Comparison of ENCODE assay signal across 17 mouse cellular contexts in the genomic region with DNA sequence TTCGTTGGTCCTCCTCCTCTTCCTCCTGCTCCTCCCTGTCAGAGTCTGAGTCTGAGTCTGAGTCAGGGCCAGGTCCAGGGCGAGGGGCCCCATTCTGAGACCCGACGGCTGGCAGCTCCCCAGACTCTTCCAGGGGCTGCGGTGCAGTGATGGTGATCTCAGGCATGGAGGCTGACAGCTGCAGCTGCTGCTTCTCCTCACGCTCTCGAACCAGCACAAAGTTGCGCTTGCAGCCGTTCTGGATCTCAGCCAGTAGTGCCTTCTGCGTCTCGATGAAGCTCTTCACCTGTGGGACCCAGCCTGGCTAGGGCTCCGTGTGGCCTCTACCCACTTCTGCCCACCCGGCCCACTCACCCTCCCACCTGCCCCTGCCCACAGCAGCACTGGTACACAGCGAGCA. TPM values are rescaled to one million over a fixed set of nuclear protein-coding genes. Genes with fewer than 3 reads are reported as not detected.
DNase-seq lines count a peak whose midpoint lies in the region; ATAC-seq and TF ChIP-seq lines count a peak whose summit lies in the region.
"Had no signal": no experiment of that assay in that cellular context is flagged by ENCODE, and none has a peak within 500 bp of the region (broad histone marks: within the 10 kb centered on the region; RNA-seq: fewer than 3 reads in every experiment).

No protein-coding gene starts in this region.

- TF ChIP-seq POLR2A in limb, embryonic 14.5 days (IDR thresholded peaks at IDR 0.05; ENCODE audit: borderline replicate concordance, extremely low read depth, insufficient read depth, insufficient read length): no peak

- peak; percentile 28; the same call in 1 of the 2 replicates for ATAC-seq in heart, embryonic 16.5 days (replicated peaks; ENCODE audit: extremely low read depth, insufficient read depth, low FRiP score)
- ATAC-seq in neural tube, embryonic 12.5 days (ENCODE audit: low FRiP score, low read depth): no peak
- ATAC-seq in limb, embryonic 14.5 days (ENCODE audit: low FRiP score, low read depth): no peak
- ATAC-seq: forebrain, embryonic 16.5 days had no signal

- DNase-seq in heart, embryonic 10.5 days (ENCODE audit: low spot score): no peak
- DNase-seq in neural tube, embryonic 10.5 days (ENCODE audit: extremely low spot score, low spot score): no peak
- DNase-seq in limb, embryonic 14.5 days (ENCODE audit: low spot score): no peak
- DNase-seq in layer of hippocampus, adult 9-10 months (ENCODE audit: low spot score): no peak
- DNase-seq: adrenal gland, postnatal 10 days; cerebellum, adult 11-12 months; cerebellum, adult 9-10 months; gastrocnemius, postnatal 14 days; heart, adult 2 months; heart, postnatal 36 days had no signal

- H3K4me2 ChIP-seq in heart, embryonic 16.5 days (ENCODE audit: low read depth, low read length): no peak overlapping the region
- no peak overlapping the region for H3K4me2 ChIP-seq in neural tube, embryonic 12.5 days (replicated peaks)
- H3K4me2 ChIP-seq in limb, embryonic 14.5 days (replicated peaks; ENCODE audit: low read depth, low read length, severe bottlenecking): no peak overlapping the region
- H3K4me2 ChIP-seq: heart, embryonic 12.5 days; hindbrain, embryonic 15.5 days had no signal

- H3K9me3 ChIP-seq in heart, embryonic 16.5 days (replicated peaks; ENCODE audit: control insufficient read depth, low read length): no peaks in the 10 kb centered on the region
- H3K9me3 ChIP-seq in heart, embryonic 10.5 days: no peaks in the 10 kb centered on the region
- no peaks in the 10 kb centered on the region for H3K9me3 ChIP-seq in neural tube, embryonic 12.5 days
- no peaks in the 10 kb centered on the region for H3K9me3 ChIP-seq in limb, embryonic 14.5 days (ENCODE audit: control insufficient read depth, low read length)
- H3K9me3 ChIP-seq: G1E; heart, embryonic 12.5 days; hindbrain, embryonic 15.5 days had no signal

- peaks cover 7% of the 10 kb centered on the region; the same call in 1 of the 2 replicates for H3K4me1 ChIP-seq in heart, embryonic 16.5 days (ENCODE audit: control insufficient read depth, insufficient read depth, low read length)
- 0 out of 2 replicates have a peak, but pooled peaks cover under 1% of the 10 kb centered on the region for H3K4me1 ChIP-seq in heart, embryonic 10.5 days
- no peaks in the 10 kb centered on the region for H3K4me1 ChIP-seq in neural tube, embryonic 12.5 days
- no peaks in the 10 kb centered on the region for H3K4me1 ChIP-seq in limb, embryonic 14.5 days (ENCODE audit: control insufficient read depth, insufficient read depth, low read length)
- H3K4me1 ChIP-seq: hindbrain, embryonic 15.5 days had no signal

- 82% methylated on average over 14 of the region's 14 CpGs for WGBS in heart, embryonic 16.5 days
- WGBS in heart, embryonic 10.5 days: 92% methylated on average over 14 of the region's 14 CpGs
- 91% methylated on average over 14 of the region's 14 CpGs for WGBS in neural tube, embryonic 12.5 days
- 90% methylated on average over 14 of the region's 14 CpGs for WGBS in limb, embryonic 14.5 days

- H3K27ac ChIP-seq in heart, embryonic 16.5 days (ENCODE audit: low read length): no peak overlapping the region
- H3K27ac ChIP-seq in heart, embryonic 10.5 days: no peak overlapping the region
- H3K27ac ChIP-seq in neural tube, embryonic 12.5 days: no peak overlapping the region
- no peak overlapping the region for H3K27ac ChIP-seq in limb, embryonic 14.5 days (replicated peaks; ENCODE audit: low read depth, low read length)
- H3K27ac ChIP-seq: heart, adult 2 months; hindbrain, embryonic 15.5 days had no signal

- no peak overlapping the region for H3K9ac ChIP-seq in heart, embryonic 16.5 days (ENCODE audit: low read length)
- H3K9ac ChIP-seq in neural tube, embryonic 12.5 days: 0 out of 2 replicates have a peak overlapping the region, but pooled peaks have one; percentile 5
- H3K9ac ChIP-seq in limb, embryonic 14.5 days (ENCODE audit: low read depth, low read length, severe bottlenecking): 0 out of 2 replicates have a peak overlapping the region, but pooled peaks have one; percentile 2
- H3K9ac ChIP-seq: heart, embryonic 12.5 days; hindbrain, embryonic 15.5 days had no signal

- H3K27me3 ChIP-seq in heart, embryonic 16.5 days (ENCODE audit: control insufficient read depth, insufficient read depth, low read length): no peaks in the 10 kb centered on the region
- no peaks in the 10 kb centered on the region for H3K27me3 ChIP-seq in heart, embryonic 10.5 days (ENCODE audit: insufficient read depth, poor library complexity, severe bottlenecking)
- no peaks in the 10 kb centered on the region for H3K27me3 ChIP-seq in neural tube, embryonic 12.5 days (replicated peaks)
- no peaks in the 10 kb centered on the region for H3K27me3 ChIP-seq in limb, embryonic 14.5 days (ENCODE audit: control insufficient read depth, insufficient read depth, low read length)
- H3K27me3 ChIP-seq: heart, embryonic 12.5 days; hindbrain, embryonic 15.5 days had no signal

- H3K36me3 ChIP-seq in heart, embryonic 16.5 days (ENCODE audit: control insufficient read depth, insufficient read depth): peaks cover 41% of the 10 kb centered on the region
- peaks cover 78% of the 10 kb centered on the region for H3K36me3 ChIP-seq in heart, embryonic 10.5 days
- peaks cover 71% of the 10 kb centered on the region for H3K36me3 ChIP-seq in neural tube, embryonic 12.5 days
- H3K36me3 ChIP-seq in limb, embryonic 14.5 days (ENCODE audit: control insufficient read depth, insufficient read depth, low read length): peaks cover 66% of the 10 kb centered on the region

- no peak overlapping the region for H3K4me3 ChIP-seq in heart, embryonic 16.5 days (ENCODE audit: low read length)
- no peak overlapping the region for H3K4me3 ChIP-seq in heart, embryonic 10.5 days
- no peak overlapping the region for H3K4me3 ChIP-seq in neural tube, embryonic 12.5 days
- no peak overlapping the region for H3K4me3 ChIP-seq in limb, embryonic 14.5 days (replicated peaks; ENCODE audit: low read length)
- H3K4me3 ChIP-seq: heart, adult 2 months; heart, embryonic 12.5 days; hindbrain, embryonic 15.5 days had no signal

RNA-seq across cellular contexts. Expression of gene Nkpd1, which starts 14.6 kb away (rescaled TPM):
- polyA plus RNA-seq in heart, embryonic 16.5 days (2015; fragmentation: Nextera tagmentation; extraction: Ambion mirVana): 0.14 TPM in 1 of 2 replicates, not detected in the other
- 0.09 and 0.14 TPM in 2 replicates for polyA plus RNA-seq in heart, embryonic 10.5 days (2016; fragmentation: Nextera tagmentation; extraction: Ambion mirVana)
- 0.11 and 0.19 TPM in 2 replicates for polyA plus RNA-seq in neural tube, embryonic 12.5 days (2016; fragmentation: Nextera tagmentation; extraction: Ambion mirVana)
- 0.29 and 0.36 TPM in 2 replicates for polyA plus RNA-seq in limb, embryonic 14.5 days (2012; rRNA removed)
- polyA plus RNA-seq in limb, embryonic 14.5 days (2014; fragmentation: Nextera tagmentation; extraction: Ambion mirVana): 0.17 and 0.22 TPM in 2 replicates
- polyA plus RNA-seq: heart, postnatal 0 days had no signal

RNA-seq across cellular contexts. Expression of gene Trappc6a, which starts 24.0 kb away (rescaled TPM):
- polyA plus RNA-seq in heart, embryonic 16.5 days (2015; fragmentation: Nextera tagmentation; extraction: Ambion mirVana): 73.2 and 83.4 TPM in 2 replicates
- 95.3 and 107 TPM in 2 replicates for polyA plus RNA-seq in heart, embryonic 10.5 days (2016; fragmentation: Nextera tagmentation; extraction: Ambion mirVana)
- 50.6 and 51.0 TPM in 2 replicates for polyA plus RNA-seq in neural tube, embryonic 12.5 days (2016; fragmentation: Nextera tagmentation; extraction: Ambion mirVana)
- polyA plus RNA-seq in limb, embryonic 14.5 days (2012; rRNA removed): 58.0 and 71.6 TPM in 2 replicates
- polyA plus RNA-seq in limb, embryonic 14.5 days (2014; fragmentation: Nextera tagmentation; extraction: Ambion mirVana): 70.2 and 79.8 TPM in 2 replicates

RNA-seq across cellular contexts. Expression of gene Bloc1s3, which starts 24.1 kb away (rescaled TPM):
- polyA plus RNA-seq in heart, embryonic 16.5 days (2015; fragmentation: Nextera tagmentation; extraction: Ambion mirVana): 1.6 and 1.7 TPM in 2 replicates
- 1.5 and 2.0 TPM in 2 replicates for polyA plus RNA-seq in heart, embryonic 10.5 days (2016; fragmentation: Nextera tagmentation; extraction: Ambion mirVana)
- polyA plus RNA-seq in neural tube, embryonic 12.5 days (2016; fragmentation: Nextera tagmentation; extraction: Ambion mirVana): 4.6 and 5.7 TPM in 2 replicates
- polyA plus RNA-seq in limb, embryonic 14.5 days (2012; rRNA removed): 6.2 and 8.8 TPM in 2 replicates
- polyA plus RNA-seq in limb, embryonic 14.5 days (2014; fragmentation: Nextera tagmentation; extraction: Ambion mirVana): 1.2 and 1.3 TPM in 2 replicates

RNA-seq across cellular contexts. Expression of gene Ppp1r37, which starts 30.6 kb away (rescaled TPM):
- 18.2 and 21.1 TPM in 2 replicates for polyA plus RNA-seq in heart, embryonic 16.5 days (2015; fragmentation: Nextera tagmentation; extraction: Ambion mirVana)
- polyA plus RNA-seq in heart, embryonic 10.5 days (2016; fragmentation: Nextera tagmentation; extraction: Ambion mirVana): 17.9 and 30.0 TPM in 2 replicates
- 44.3 and 48.8 TPM in 2 replicates for polyA plus RNA-seq in neural tube, embryonic 12.5 days (2016; fragmentation: Nextera tagmentation; extraction: Ambion mirVana)
- polyA plus RNA-seq in limb, embryonic 14.5 days (2012; rRNA removed): 84.9 and 118 TPM in 2 replicates
- 5.6 and 6.4 TPM in 2 replicates for polyA plus RNA-seq in limb, embryonic 14.5 days (2014; fragmentation: Nextera tagmentation; extraction: Ambion mirVana)

RNA-seq across cellular contexts. Expression of gene Zfp296, which starts 44.8 kb away (rescaled TPM):
- 0.24 and 0.66 TPM in 2 replicates for polyA plus RNA-seq in heart, embryonic 16.5 days (2015; fragmentation: Nextera tagmentation; extraction: Ambion mirVana)
- 0.41 and 0.69 TPM in 2 replicates for polyA plus RNA-seq in heart, embryonic 10.5 days (2016; fragmentation: Nextera tagmentation; extraction: Ambion mirVana)
- polyA plus RNA-seq in neural tube, embryonic 12.5 days (2016; fragmentation: Nextera tagmentation; extraction: Ambion mirVana): 0.30 TPM in 1 of 2 replicates, not detected in the other
- polyA plus RNA-seq in limb, embryonic 14.5 days (2012; rRNA removed): 2.2 and 2.7 TPM in 2 replicates
- 0.68 and 1.8 TPM in 2 replicates for polyA plus RNA-seq in limb, embryonic 14.5 days (2014; fragmentation: Nextera tagmentation; extraction: Ambion mirVana)
- polyA plus RNA-seq: forebrain, embryonic 16.5 days had no signal
